Mouse (Mus musculus): ENCODE data around the gene Gls.

DNA sequence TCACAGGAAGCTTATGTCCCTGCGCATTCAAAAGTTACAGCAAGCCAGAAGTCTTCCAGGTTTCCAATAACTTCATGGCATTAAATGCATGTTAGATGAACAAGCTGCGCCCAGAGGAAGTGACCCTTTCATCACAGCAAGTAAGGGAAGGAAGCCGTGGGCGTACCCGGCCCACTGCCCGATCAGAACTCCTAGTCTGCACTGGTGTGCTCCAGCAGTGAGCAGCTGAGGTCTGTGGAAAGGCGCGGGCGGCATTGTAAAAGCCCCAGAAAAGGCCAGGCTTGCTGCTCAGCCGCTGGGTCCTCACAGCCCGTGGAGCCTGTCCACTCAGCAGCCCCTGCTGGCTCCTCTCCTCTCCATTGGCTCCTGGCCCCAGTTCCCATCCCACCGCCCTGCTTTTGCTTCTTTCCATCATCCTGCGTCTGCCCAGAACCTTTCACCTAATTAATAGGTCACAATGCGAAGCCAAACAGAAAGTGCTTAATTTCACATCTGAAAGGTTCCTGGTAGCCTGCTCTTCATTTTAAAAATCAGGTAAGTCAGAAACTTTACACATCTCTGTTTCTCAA is 66.3 kb downstream of the Gls start:
- TF ChIP-seq TAL1 (conservative IDR thresholded peaks at IDR 0.05; ENCODE audit: low read depth, low read length) (no peak), CTCF (IDR thresholded peaks at IDR 0.05; ENCODE audit: low read depth, low read length) (no peak), POLR2AphosphoS5 (IDR thresholded peaks at IDR 0.05; ENCODE audit: insufficient replicate concordance, low read depth, low read length) (no peak)

All from G1E (cell line).